In the genomic region with DNA sequence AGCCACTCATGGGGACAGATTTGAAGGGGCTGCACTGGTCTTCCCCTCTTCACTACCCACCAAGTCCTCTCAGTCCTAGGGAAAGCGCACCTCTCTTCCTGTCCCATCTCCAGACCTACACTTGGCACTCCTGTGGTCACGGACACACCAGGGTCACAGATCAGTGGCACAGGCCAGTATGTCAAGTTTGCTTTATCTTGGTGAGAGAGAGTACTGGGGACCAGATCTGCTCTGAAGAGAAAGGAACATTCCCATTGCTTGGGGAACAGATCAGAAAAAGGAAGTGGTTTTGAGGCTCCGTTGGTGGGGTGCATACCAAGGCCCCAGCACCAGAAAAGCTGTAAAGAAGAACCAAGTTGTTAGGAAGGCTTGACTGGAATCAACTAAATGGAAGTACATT, we compare ENCODE assay signal across 8 mouse cellular contexts. TPM values are rescaled to one million over a fixed set of nuclear protein-coding genes. Genes with fewer than 3 reads are reported as not detected.
DNase-seq lines count a peak whose midpoint lies in the region; ATAC-seq and TF ChIP-seq lines count a peak whose summit lies in the region.

No protein-coding gene starts in this region.

- H3K27ac ChIP-seq in hindbrain, embryonic 12.5 days = no peak overlapping the region
- H3K27ac ChIP-seq in hindbrain, embryonic 11.5 days (ENCODE audit: low read depth, low read length) = no peak overlapping the region
- peak overlapping the region; percentile 96 for H3K27ac ChIP-seq in bone marrow macrophage, adult 2 months (ENCODE audit: insufficient read depth, low read depth, low read length)

- 68% methylated on average over 3 of the region's 3 CpGs for WGBS in hindbrain, embryonic 12.5 days
- 74% methylated on average over 3 of the region's 3 CpGs for WGBS in hindbrain, embryonic 11.5 days

- no peak for TF ChIP-seq CTCF in bone marrow macrophage, adult 2 months (IDR thresholded peaks at IDR 0.05; ENCODE audit: low read depth, low read length)

- H3K4me1 ChIP-seq in hindbrain, embryonic 12.5 days = peaks cover 14% of the 10 kb centered on the region
- H3K4me1 ChIP-seq in hindbrain, embryonic 11.5 days (replicated peaks; ENCODE audit: control insufficient read depth, insufficient read depth, low read length) = no peaks in the 10 kb centered on the region
- H3K4me1 ChIP-seq in bone marrow macrophage, adult 2 months (ENCODE audit: control insufficient read depth, insufficient read depth, low read length) = peaks cover 56% of the 10 kb centered on the region

- no peak for DNase-seq in hindbrain, embryonic 11.5 days (ENCODE audit: low spot score)
- DNase-seq in induced T-regulatory cell, adult 2 months (ENCODE audit: low read depth) = peak; percentile 45
- DNase-seq in cerebellum, adult 8-10 months = no peak
- no peak for DNase-seq in kidney, adult 8-10 months

- 0 out of 2 replicates have a peak, but pooled peaks cover 4% of the 10 kb centered on the region for H3K27me3 ChIP-seq in hindbrain, embryonic 12.5 days
- no peaks in the 10 kb centered on the region for H3K27me3 ChIP-seq in hindbrain, embryonic 11.5 days (ENCODE audit: control insufficient read depth, insufficient read depth, low read length)

- H3K36me3 ChIP-seq in hindbrain, embryonic 12.5 days = no peaks in the 10 kb centered on the region
- no peaks in the 10 kb centered on the region for H3K36me3 ChIP-seq in hindbrain, embryonic 11.5 days (ENCODE audit: control insufficient read depth, insufficient read depth, low read length)

- H3K9ac ChIP-seq in hindbrain, embryonic 12.5 days = no peak overlapping the region
- H3K9ac ChIP-seq in hindbrain, embryonic 11.5 days (ENCODE audit: low read depth, low read length) = no peak overlapping the region

- no peaks in the 10 kb centered on the region for H3K9me3 ChIP-seq in hindbrain, embryonic 12.5 days (replicated peaks)
- H3K9me3 ChIP-seq in hindbrain, embryonic 11.5 days (ENCODE audit: control insufficient read depth, low read length) = no peaks in the 10 kb centered on the region

- ATAC-seq in hindbrain, embryonic 12.5 days (ENCODE audit: low FRiP score) = no peak
- ATAC-seq in hindbrain, embryonic 11.5 days (ENCODE audit: low FRiP score) = no peak; the same call in 1 of the 2 replicates
- peak; percentile 42 for ATAC-seq in monocyte, adult 5-6 weeks (replicated peaks; ENCODE audit: insufficient number of reproducible peaks, low FRiP score, low TSS enrichment, poor library complexity, severe bottlenecking)
- no peak for ATAC-seq in frontal cortex, adult (ENCODE audit: low TSS enrichment)

- no peak overlapping the region for H3K4me3 ChIP-seq in hindbrain, embryonic 12.5 days
- H3K4me3 ChIP-seq in hindbrain, embryonic 11.5 days (ENCODE audit: low read depth, low read length) = no peak overlapping the region; the same call in 1 of the 2 replicates
- H3K4me3 ChIP-seq in bone marrow macrophage, adult 2 months (ENCODE audit: insufficient read depth, low read length) = peak overlapping the region; percentile 59

- H3K4me2 ChIP-seq in hindbrain, embryonic 12.5 days (replicated peaks) = peak overlapping the region; percentile 100; the same call in 1 of the 2 replicates
- no peak overlapping the region for H3K4me2 ChIP-seq in hindbrain, embryonic 11.5 days (replicated peaks; ENCODE audit: low read depth, low read length)

- 0 out of 2 replicates have a peak, but pooled peaks have one; percentile 29 for TF ChIP-seq POLR2A in bone marrow macrophage, adult 2 months (IDR thresholded peaks at IDR 0.05; ENCODE audit: borderline replicate concordance, low read depth, low read length)

RNA-seq across cellular contexts. Expression of gene Pdxk, which starts 0.7 kb away (rescaled TPM):
- polyA plus RNA-seq in hindbrain, embryonic 12.5 days (2016; fragmentation: Nextera tagmentation; extraction: Ambion mirVana) = 12.2 and 13.0 TPM in 2 replicates
- 6.8 TPM in 2 replicates for polyA plus RNA-seq in hindbrain, embryonic 11.5 days (2014; fragmentation: Nextera tagmentation; extraction: Ambion mirVana)
- 112 and 121 TPM in 2 replicates for polyA plus RNA-seq in bone marrow macrophage, adult 2 months (2012; ENCODE audit: insufficient read depth, insufficient read length, missing spikeins)
- 5.5 to 7.5 TPM (median 6.9 TPM) in 3 replicates for total RNA-seq in monocyte, adult 5-6 weeks (2017)

RNA-seq across cellular contexts. Expression of gene Cstb, which starts 40.0 kb away (rescaled TPM):
- polyA plus RNA-seq in hindbrain, embryonic 12.5 days (2016; fragmentation: Nextera tagmentation; extraction: Ambion mirVana) = 127 and 138 TPM in 2 replicates
- 115 and 117 TPM in 2 replicates for polyA plus RNA-seq in hindbrain, embryonic 11.5 days (2014; fragmentation: Nextera tagmentation; extraction: Ambion mirVana)
- 742 and 743 TPM in 2 replicates for polyA plus RNA-seq in bone marrow macrophage, adult 2 months (2012; ENCODE audit: insufficient read depth, insufficient read length, missing spikeins)
- 24.8 to 42.0 TPM (median 26.4 TPM) in 3 replicates for total RNA-seq in monocyte, adult 5-6 weeks (2017)

RNA-seq across cellular contexts. Expression of gene Olfr1358, which starts 51.8 kb away (rescaled TPM):
- polyA plus RNA-seq in hindbrain, embryonic 12.5 days (2016; fragmentation: Nextera tagmentation; extraction: Ambion mirVana) = not detected in 2 replicates
- 0.15 TPM in 1 of 2 replicates, not detected in the other for polyA plus RNA-seq in hindbrain, embryonic 11.5 days (2014; fragmentation: Nextera tagmentation; extraction: Ambion mirVana)
- not detected in 2 replicates for polyA plus RNA-seq in bone marrow macrophage, adult 2 months (2012; ENCODE audit: insufficient read depth, insufficient read length, missing spikeins)
- total RNA-seq in monocyte, adult 5-6 weeks (2017) = not detected in 3 replicates

RNA-seq across cellular contexts. Expression of gene Rrp1, which starts 52.6 kb away (rescaled TPM):
- polyA plus RNA-seq in hindbrain, embryonic 12.5 days (2016; fragmentation: Nextera tagmentation; extraction: Ambion mirVana) = 339 and 343 TPM in 2 replicates
- 225 and 242 TPM in 2 replicates for polyA plus RNA-seq in hindbrain, embryonic 11.5 days (2014; fragmentation: Nextera tagmentation; extraction: Ambion mirVana)
- polyA plus RNA-seq in bone marrow macrophage, adult 2 months (2012; ENCODE audit: insufficient read depth, insufficient read length, missing spikeins) = 138 and 145 TPM in 2 replicates
- total RNA-seq in monocyte, adult 5-6 weeks (2017) = 298 to 382 TPM (median 299 TPM) in 3 replicates
